Mouse (Mus musculus) heart, embryonic 12.5 days (tissue): Measurements from ENCODE around the gene Gm19410. TPM values are rescaled to one million over a fixed set of nuclear protein-coding genes. Genes with fewer than 3 reads are reported as not detected.

Experiments used
- ATAC-seq: fragments of 200-750 bp; cut with Nextera tagmentation; 2 replicates; pipeline ENCODE4 v1.8.0; 2017; ENCODE audit warnings: moderate TSS enrichment, moderate library complexity; ENCODE audit not compliant: insufficient number of reproducible peaks, low FRiP score
- H3K27ac ChIP-seq: fragments of 300-500 bp; sonication (generic); 2 replicates; pipeline ENCODE4 v1.5.1; 2016; ENCODE audit warnings: mild to moderate bottlenecking, moderate library complexity; ENCODE audit not compliant: poor library complexity, severe bottlenecking
- H3K27me3 ChIP-seq: fragments of 300-500 bp; sonication (generic); replicated peaks from 2 replicates; pipeline ENCODE4 v1.6.1; 2016; ENCODE audit warnings: mild to moderate bottlenecking, moderate library complexity
- H3K36me3 ChIP-seq: fragments of 300-500 bp; sonication (generic); 2 replicates; pipeline ENCODE4 v1.6.1; 2016; ENCODE audit warnings: mild to moderate bottlenecking, moderate library complexity
- H3K4me1 ChIP-seq: fragments of 300-500 bp; sonication (generic); replicated peaks from 2 replicates; pipeline ENCODE4 v1.6.1; 2016; ENCODE audit warnings: mild to moderate bottlenecking
- H3K4me2 ChIP-seq: fragments of 300-500 bp; sonication (generic); 2 replicates; pipeline ENCODE4 v1.6.1; 2016; ENCODE audit warnings: mild to moderate bottlenecking, moderate library complexity
- H3K4me3 ChIP-seq: fragments of 300-500 bp; sonication (generic); 2 replicates; pipeline ENCODE4 v1.5.1; 2016; ENCODE audit warnings: mild to moderate bottlenecking
- H3K9ac ChIP-seq: fragments of 300-500 bp; sonication (generic); 2 replicates; pipeline ENCODE4 v1.6.1; 2016; ENCODE audit warnings: mild to moderate bottlenecking, moderate library complexity
- H3K9me3 ChIP-seq: fragments of 300-500 bp; sonication (generic); replicated peaks from 2 replicates; pipeline ENCODE4 v1.6.1; 2016; ENCODE audit warnings: mild to moderate bottlenecking, moderate library complexity
- WGBS: fragments of 180-500 bp; shearing (Covaris S2); methylation state at CpG from one replicate; pipeline ENCODE4 v1.1.7; 2016; 5-methylcytosine and 5-hydroxymethylcytosine counted together
- microRNA-seq: library from miRNA; unstranded; fragments of <30 nt; microRNA quantifications from one replicate; pipeline ENCODE4, GENCODE M21; 2017
- polyA plus RNA-seq: library from polyadenylated mRNA; unstranded; fragments of >200 nt; fragmentation: Nextera tagmentation; extraction: Ambion mirVana; gene quantifications from 2 replicates; pipeline ENCODE4 v1.2.1, GENCODE M21; 2016

Gm19410 gene
- polyA plus RNA-seq: 0.14 and 0.15 TPM in 2 replicates

- Histone ChIP-seq H3K36me3 (no peaks in the 10 kb centered on the region), H3K9ac (peak within 1 kb of the TSS; percentile 33; the same call in 1 of the 2 replicates), H3K4me2 (peak within 1 kb of the TSS; percentile 81), H3K27me3 (peaks cover 52% of the 10 kb centered on the region), H3K9me3 (no peaks in the 10 kb centered on the region), H3K27ac (no peak within 1 kb of the TSS), H3K4me1 (peaks cover 11% of the 10 kb centered on the region; the same call in 1 of the 2 replicates), H3K4me3 (peak within 1 kb of the TSS; percentile 48)
- WGBS: under 1% methylated on average over 35 of the region's 35 CpGs
- no peak for ATAC-seq
Observed at GRCm38 (mm10) chr8:35765499-35766193, at the start of gene Gm19410. Gene Gm19410 (plus strand): TSS chr8:35765790.

GRCm38 (mm10) chr8:35730776-35731175 is 34.8 kb upstream of the Gm19410 start:
- Histone ChIP-seq H3K27ac (no peak overlapping the region), H3K4me3 (no peak overlapping the region), H3K4me1 (no peaks in the 10 kb centered on the region), H3K9ac (no peak overlapping the region), H3K36me3 (no peaks in the 10 kb centered on the region), H3K27me3 (no peaks in the 10 kb centered on the region), H3K4me2 (no peak overlapping the region), H3K9me3 (0 out of 2 replicates have a peak, but pooled peaks cover 3% of the 10 kb centered on the region)
- WGBS: 64% methylated on average over 3 of the region's 3 CpGs
- ATAC-seq: no peak

GRCm38 (mm10) chr8:35735438-35735837 is 30.2 kb upstream of the Gm19410 start:
- H3K4me1 ChIP-seq: no peaks in the 10 kb centered on the region
- WGBS: 59% methylated on average over 3 of the region's 3 CpGs
- H3K27ac ChIP-seq: no peak overlapping the region
- H3K4me2 ChIP-seq: no peak overlapping the region
- H3K27me3 ChIP-seq: no peaks in the 10 kb centered on the region
- H3K4me3 ChIP-seq: no peak overlapping the region
- H3K9ac ChIP-seq: no peak overlapping the region
- H3K9me3 ChIP-seq: 0 out of 2 replicates have a peak, but pooled peaks cover 3% of the 10 kb centered on the region
- no peaks in the 10 kb centered on the region for H3K36me3 ChIP-seq
- no peak for ATAC-seq

DNA sequence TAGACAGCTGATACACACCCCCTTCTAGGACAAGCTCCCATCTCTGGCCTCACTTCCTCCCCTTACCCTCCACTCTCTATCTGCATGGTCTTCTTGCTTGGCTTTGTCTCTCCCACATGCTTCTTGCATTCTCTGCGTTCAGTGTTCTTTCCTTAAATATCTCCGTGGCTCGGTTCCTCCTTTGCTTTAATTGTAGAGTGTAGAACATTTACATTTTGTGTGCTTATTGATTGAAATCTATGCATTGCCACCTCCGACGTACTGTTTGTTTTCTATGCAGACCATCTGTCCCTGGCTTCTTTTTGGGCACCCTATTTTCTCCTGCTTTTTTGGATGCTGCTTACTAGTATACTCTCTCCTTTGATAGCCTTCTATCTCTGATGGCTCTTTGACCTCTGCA is 9.4 kb upstream of the Gm19410 start:
- Histone ChIP-seq H3K4me2 (no peak overlapping the region), H3K4me1 (no peaks in the 10 kb centered on the region), H3K9ac (no peak overlapping the region), H3K36me3 (no peaks in the 10 kb centered on the region), H3K27me3 (0 out of 2 replicates have a peak, but pooled peaks cover 4% of the 10 kb centered on the region), H3K27ac (no peak overlapping the region), H3K4me3 (no peak overlapping the region), H3K9me3 (peaks cover 6% of the 10 kb centered on the region; the same call in 1 of the 2 replicates)
- no peak for ATAC-seq
- 86% methylated on average over 5 of the region's 5 CpGs for WGBS

- Histone ChIP-seq H3K27ac (no peak overlapping the region), H3K4me2 (peak overlapping the region; percentile 81), H3K4me1 (peaks cover 11% of the 10 kb centered on the region; the same call in 1 of the 2 replicates), H3K4me3 (peak overlapping the region; percentile 48), H3K27me3 (peaks cover 54% of the 10 kb centered on the region), H3K9ac (peak overlapping the region; percentile 33; the same call in 1 of the 2 replicates), H3K36me3 (no peaks in the 10 kb centered on the region), H3K9me3 (no peaks in the 10 kb centered on the region)
- 3% methylated on average over 9 of the region's 9 CpGs for WGBS
- ATAC-seq: no peak
Observed at GRCm38 (mm10) chr8:35765020-35765419, 570 bp upstream of the Gm19410 start.

- 59% methylated on average over 7 of the region's 7 CpGs for WGBS
- H3K9me3 ChIP-seq: no peaks in the 10 kb centered on the region
- no peak overlapping the region for H3K9ac ChIP-seq
- no peak for ATAC-seq
- H3K4me3 ChIP-seq: no peak overlapping the region
- peaks cover 5% of the 10 kb centered on the region for H3K27me3 ChIP-seq
- H3K36me3 ChIP-seq: no peaks in the 10 kb centered on the region
- no peaks in the 10 kb centered on the region for H3K4me1 ChIP-seq
- no peak overlapping the region for H3K27ac ChIP-seq
- no peak overlapping the region for H3K4me2 ChIP-seq
Observed at GRCm38 (mm10) chr8:35773508-35773907, 7.9 kb downstream of the Gm19410 start.

Small RNAs within 50 kb of the gene (microRNA-seq; reads per million reads assigned to microRNA genes)
- not detected for gene Gm44474
